Mouse (Mus musculus) hindbrain, embryonic 10.5 days (tissue): ENCODE results near the gene Cmc2. TPM values are rescaled to one million over a fixed set of nuclear protein-coding genes. Genes with fewer than 3 reads are reported as not detected.

ENCODE experiments used
- DNase-seq: peaks from one replicate; pipeline ENCODE4 v3.0.0-alpha.2; 2017; ENCODE audit warnings: low spot score
- H3K27ac ChIP-seq: fragments of 300-500 bp; sonication (generic); 2 replicates; pipeline ENCODE4 v1.5.1; 2016; ENCODE audit warnings: mild to moderate bottlenecking, moderate library complexity
- H3K27me3 ChIP-seq: fragments of 300-500 bp; sonication (generic); 2 replicates; pipeline ENCODE4 v1.6.1; 2016; ENCODE audit warnings: mild to moderate bottlenecking; ENCODE audit not compliant: poor library complexity, insufficient read depth, severe bottlenecking
- H3K36me3 ChIP-seq: fragments of 300-500 bp; sonication (generic); 2 replicates; pipeline ENCODE4 v1.6.1; 2016; ENCODE audit warnings: mild to moderate bottlenecking, moderate library complexity
- H3K4me1 ChIP-seq: fragments of 300-500 bp; sonication (generic); replicated peaks from 2 replicates; pipeline ENCODE4 v1.6.1; 2016; ENCODE audit warnings: mild to moderate bottlenecking
- H3K4me3 ChIP-seq: fragments of 300-500 bp; sonication (generic); 2 replicates; pipeline ENCODE4 v1.5.1; 2016; ENCODE audit warnings: mild to moderate bottlenecking, moderate library complexity
- H3K9me3 ChIP-seq: fragments of 300-500 bp; sonication (generic); 2 replicates; pipeline ENCODE4 v1.6.1; 2016; ENCODE audit warnings: mild to moderate bottlenecking, moderate library complexity
- WGBS: fragments of 180-500 bp; shearing (Covaris S2); methylation state at CpG from one replicate; pipeline ENCODE4 v1.1.7; 2016; 5-methylcytosine and 5-hydroxymethylcytosine counted together
- polyA plus RNA-seq: library from polyadenylated mRNA; unstranded; fragments of >200 nt; fragmentation: Nextera tagmentation; extraction: Ambion mirVana; gene quantifications from 2 replicates; pipeline ENCODE4 v1.2.1, GENCODE M21; 2016

Gene Cmc2
- polyA plus RNA-seq = 79.5 and 79.7 TPM in 2 replicates

- H3K36me3 ChIP-seq = peaks cover 40% of the 10 kb centered on the region
- WGBS = under 1% methylated on average over 57 of the region's 57 CpGs
- H3K4me3 ChIP-seq = peak within 1 kb of the TSS; percentile 90
- peak within 1 kb of the TSS; percentile 97 for H3K27ac ChIP-seq
- H3K9me3 ChIP-seq = no peaks in the 10 kb centered on the region
- H3K4me1 ChIP-seq = peaks cover 19% of the 10 kb centered on the region
- H3K27me3 ChIP-seq = no peaks in the 10 kb centered on the region
- peak; percentile 95 for DNase-seq
These were observed at the start of gene Cmc2, which contains the start of gene Cenpn for GRCm38 (mm10) chr8:116921337-116922059. Gene Cmc2 (minus strand): TSS chr8:116921455. Gene Cenpn (plus strand): TSS chr8:116921730.

- no peaks in the 10 kb centered on the region for H3K27me3 ChIP-seq
- no peak overlapping the region for H3K27ac ChIP-seq
- no peaks in the 10 kb centered on the region for H3K9me3 ChIP-seq
- DNase-seq = no peak
- no peak overlapping the region for H3K4me3 ChIP-seq
- H3K4me1 ChIP-seq = no peaks in the 10 kb centered on the region
- WGBS = 85% methylated on average over 6 of the region's 6 CpGs
- H3K36me3 ChIP-seq = 0 out of 2 replicates have a peak, but pooled peaks cover 7% of the 10 kb centered on the region
These were observed 48.3 kb upstream of the Cmc2 start for GRCm38 (mm10) chr8:116969531-116969930.

GRCm38 (mm10) chr8:116954415-116954814 lies 33.2 kb upstream of the Cmc2 start:
- Histone ChIP-seq H3K36me3 (peaks cover 66% of the 10 kb centered on the region), H3K4me1 (no peaks in the 10 kb centered on the region), H3K27me3 (no peaks in the 10 kb centered on the region), H3K9me3 (no peaks in the 10 kb centered on the region), H3K27ac (no peak overlapping the region), H3K4me3 (no peak overlapping the region)
- 96% methylated on average over 9 of the region's 9 CpGs for WGBS
- DNase-seq = no peak

- 92% methylated on average over 8 of the region's 8 CpGs for WGBS
- no peaks in the 10 kb centered on the region for H3K9me3 ChIP-seq
- DNase-seq = no peak
- H3K4me1 ChIP-seq = 0 out of 2 replicates have a peak, but pooled peaks cover 2% of the 10 kb centered on the region
- no peak overlapping the region for H3K4me3 ChIP-seq
- H3K36me3 ChIP-seq = peaks cover 51% of the 10 kb centered on the region
- H3K27me3 ChIP-seq = no peaks in the 10 kb centered on the region
- no peak overlapping the region for H3K27ac ChIP-seq
These were observed 31.2 kb upstream of the Cmc2 start for GRCm38 (mm10) chr8:116952428-116952827.

- Histone ChIP-seq H3K27me3 (no peaks in the 10 kb centered on the region), H3K27ac (no peak overlapping the region), H3K36me3 (peaks cover 47% of the 10 kb centered on the region), H3K4me3 (no peak overlapping the region), H3K9me3 (no peaks in the 10 kb centered on the region), H3K4me1 (0 out of 2 replicates have a peak, but pooled peaks cover 3% of the 10 kb centered on the region)
- 98% methylated on average over 2 of the region's 2 CpGs for WGBS
- no peak for DNase-seq
These were observed 30.5 kb upstream of the Cmc2 start for GRCm38 (mm10) chr8:116951778-116952177.

GRCm38 (mm10) chr8:116951369-116951768 lies 30.1 kb upstream of the Cmc2 start:
- Histone ChIP-seq H3K27ac (no peak overlapping the region), H3K4me3 (no peak overlapping the region), H3K9me3 (no peaks in the 10 kb centered on the region), H3K36me3 (peaks cover 47% of the 10 kb centered on the region), H3K4me1 (peaks cover 7% of the 10 kb centered on the region; the same call in 1 of the 2 replicates), H3K27me3 (no peaks in the 10 kb centered on the region)
- DNase-seq = no peak
- 90% methylated on average over 5 of the region's 5 CpGs for WGBS

GRCm38 (mm10) chr8:116947589-116947988 lies 26.3 kb upstream of the Cmc2 start:
- H3K4me1 ChIP-seq = peaks cover 35% of the 10 kb centered on the region
- no peak overlapping the region for H3K4me3 ChIP-seq
- H3K27ac ChIP-seq = no peak overlapping the region
- H3K9me3 ChIP-seq = no peaks in the 10 kb centered on the region
- WGBS = 90% methylated on average over 7 of the region's 7 CpGs
- no peaks in the 10 kb centered on the region for H3K27me3 ChIP-seq
- DNase-seq = no peak
- H3K36me3 ChIP-seq = peaks cover 16% of the 10 kb centered on the region

- H3K4me3 ChIP-seq = no peak overlapping the region
- 83% methylated on average over 6 of the region's 6 CpGs for WGBS
These were observed 25.6 kb upstream of the Cmc2 start for GRCm38 (mm10) chr8:116946851-116947250.

GRCm38 (mm10) chr8:116946268-116946838 lies 25.1 kb upstream of the Cmc2 start:
- no peak for DNase-seq
- H3K4me3 ChIP-seq = no peak overlapping the region
- no peaks in the 10 kb centered on the region for H3K9me3 ChIP-seq
- H3K4me1 ChIP-seq = peaks cover 35% of the 10 kb centered on the region
- no peaks in the 10 kb centered on the region for H3K27me3 ChIP-seq
- WGBS = 87% methylated on average over 21 of the region's 21 CpGs
- H3K36me3 ChIP-seq = peaks cover 19% of the 10 kb centered on the region
- peak overlapping the region; percentile 8; the same call in 1 of the 2 replicates for H3K27ac ChIP-seq

More at GRCm38 (mm10) chr8:116946851-116947250, 25.6 kb upstream of the Cmc2 start:
- H3K36me3 ChIP-seq = peaks cover 16% of the 10 kb centered on the region
- no peaks in the 10 kb centered on the region for H3K9me3 ChIP-seq
- no peak for DNase-seq
- H3K4me1 ChIP-seq = peaks cover 35% of the 10 kb centered on the region
- H3K27ac ChIP-seq = no peak overlapping the region
- no peaks in the 10 kb centered on the region for H3K27me3 ChIP-seq

GRCm38 (mm10) chr8:116945169-116945910 lies 24.1 kb upstream of the Cmc2 start:
- 89% methylated on average over 9 of the region's 9 CpGs for WGBS
- no peak for DNase-seq
- Histone ChIP-seq H3K9me3 (no peaks in the 10 kb centered on the region), H3K4me1 (peaks cover 35% of the 10 kb centered on the region), H3K27me3 (no peaks in the 10 kb centered on the region), H3K36me3 (peaks cover 28% of the 10 kb centered on the region), H3K4me3 (peak overlapping the region; percentile 89; the same call in 1 of the 2 replicates), H3K27ac (no peak overlapping the region)

- Histone ChIP-seq H3K27ac (peak overlapping the region; percentile 89; the same call in 1 of the 2 replicates), H3K27me3 (no peaks in the 10 kb centered on the region), H3K9me3 (no peaks in the 10 kb centered on the region), H3K36me3 (peaks cover 35% of the 10 kb centered on the region), H3K4me1 (peaks cover 35% of the 10 kb centered on the region), H3K4me3 (peak overlapping the region; percentile 89)
- no peak for DNase-seq
- 20% methylated on average over 4 of the region's 4 CpGs for WGBS
These were observed 23.1 kb upstream of the Cmc2 start for GRCm38 (mm10) chr8:116944385-116944696.

GRCm38 (mm10) chr8:116943555-116944384 lies 22.5 kb upstream of the Cmc2 start:
- DNase-seq = peak; percentile 29
- no peaks in the 10 kb centered on the region for H3K27me3 ChIP-seq
- peak overlapping the region; percentile 89 for H3K27ac ChIP-seq
- H3K36me3 ChIP-seq = peaks cover 41% of the 10 kb centered on the region
- peaks cover 35% of the 10 kb centered on the region for H3K4me1 ChIP-seq
- H3K9me3 ChIP-seq = no peaks in the 10 kb centered on the region
- peak overlapping the region; percentile 89 for H3K4me3 ChIP-seq
- under 1% methylated on average over 62 of the region's 62 CpGs for WGBS
